Mouse (Mus musculus) spleen, postnatal 4 days (tissue): ENCODE measurements around the gene Ccdc96.

ENCODE experiments used
- DNase-seq, 2 experiments: peaks; one replicate each; pipeline ENCODE4 v3.0.0; 2022; ENCODE audit warnings: low spot score in 2 of 2

Gene Ccdc96

GRCm38 (mm10) chr5:36525216-36525615 is 40.8 kb downstream of the Ccdc96 start:
- no peak for DNase-seq

DNA sequence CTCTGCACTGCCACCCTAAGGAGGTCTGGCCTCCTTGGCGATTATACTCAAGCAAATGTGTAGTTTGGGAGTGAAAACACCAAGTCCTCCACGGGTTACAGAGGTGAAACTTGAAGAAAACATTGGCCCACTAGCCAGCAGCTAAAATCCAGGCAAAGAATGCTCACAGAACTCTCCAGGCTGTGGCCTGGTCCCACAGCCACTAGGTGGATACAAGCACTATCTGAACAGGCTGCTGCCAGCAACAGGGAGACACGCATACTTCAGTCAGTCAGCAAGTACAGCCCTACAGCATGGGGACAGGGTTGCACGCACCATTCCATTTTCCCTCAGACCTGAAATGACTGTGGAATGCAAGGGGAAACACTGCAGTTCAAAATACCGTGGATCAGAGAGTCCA is 41.9 kb downstream of the Ccdc96 start:
- DNase-seq: no peak

- no peak for DNase-seq
Measured at GRCm38 (mm10) chr5:36526921-36527320, 42.5 kb downstream of the Ccdc96 start.

DNA sequence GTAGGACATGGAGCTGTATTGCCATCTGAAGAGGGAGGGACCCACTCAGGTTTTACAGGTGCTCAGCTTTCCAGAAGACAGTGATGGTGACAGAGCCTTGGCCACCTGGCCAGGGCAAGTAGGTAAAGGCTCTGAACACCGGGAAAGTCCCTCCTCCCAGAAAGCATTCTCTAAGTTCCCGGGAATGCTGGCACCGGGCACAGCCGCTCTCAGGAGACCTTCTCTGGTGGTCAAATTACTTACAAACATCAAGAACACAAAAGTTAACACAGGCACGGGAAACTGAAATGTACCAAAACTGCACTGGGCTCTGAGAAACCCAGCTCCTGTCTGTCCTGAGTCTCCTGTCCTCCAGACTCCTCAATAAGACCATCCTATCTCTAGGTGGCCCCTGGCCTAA is 45.3 kb downstream of the Ccdc96 start:
- DNase-seq: no peak

DNA sequence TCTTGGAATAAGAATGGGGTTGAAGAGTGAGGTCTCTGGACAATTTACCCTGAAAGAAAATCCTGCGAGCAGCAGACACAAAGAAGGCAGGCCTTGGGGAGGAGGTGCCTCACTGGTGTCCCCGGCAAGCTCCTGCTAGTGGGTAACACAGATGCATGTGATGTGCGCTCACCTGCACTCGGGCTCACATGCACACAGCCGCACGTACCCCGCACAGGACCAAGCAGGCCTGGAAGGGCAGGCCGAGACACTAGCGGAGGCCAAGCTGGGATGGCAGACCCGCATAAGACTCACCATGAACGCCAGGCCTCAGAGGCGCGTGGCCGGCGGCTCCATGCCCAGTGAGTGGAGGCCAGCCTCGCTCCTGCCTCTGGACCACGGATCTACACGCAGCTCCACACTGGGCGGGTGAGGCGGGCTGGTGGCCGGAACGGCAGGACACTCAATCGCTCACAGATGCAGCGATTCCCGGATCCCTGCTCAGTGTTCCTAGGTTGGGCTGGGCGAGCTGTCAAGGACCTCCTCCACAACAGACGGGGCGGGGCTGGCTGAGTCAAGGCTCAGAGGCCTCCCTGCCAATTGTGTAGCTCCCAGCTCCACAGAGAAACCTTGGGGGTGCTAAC is 45.9 kb downstream of the Ccdc96 start:
- DNase-seq: peak; percentile 84 to 89

DNA sequence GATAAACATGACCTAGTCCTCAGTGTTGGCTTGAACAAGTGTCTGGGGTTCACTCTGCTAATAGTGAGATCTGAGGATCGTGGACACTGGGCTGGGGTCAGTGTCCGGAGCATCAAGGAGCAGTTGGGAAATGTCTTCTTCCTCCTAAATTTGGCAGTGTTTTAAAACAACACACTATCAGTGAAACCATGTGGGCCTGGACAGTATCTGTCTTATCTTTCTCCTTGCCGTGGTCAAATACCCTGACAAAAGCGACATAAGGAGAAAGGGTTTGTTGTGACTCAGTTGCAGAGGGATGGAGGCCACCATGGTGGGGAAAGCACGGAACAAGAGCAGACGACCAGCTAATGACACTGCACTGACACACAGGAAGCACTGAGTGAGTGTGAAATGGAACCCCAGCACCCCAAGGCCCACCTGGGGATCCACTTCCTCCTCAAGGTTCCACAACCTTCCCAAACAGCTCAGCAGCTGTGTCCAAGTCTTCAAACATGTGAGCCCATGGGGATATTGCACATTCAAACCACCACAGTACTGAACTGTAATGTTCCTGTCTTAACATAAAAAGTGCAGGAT is 50.2 kb downstream of the Ccdc96 start:
- DNase-seq: no peak

DNA sequence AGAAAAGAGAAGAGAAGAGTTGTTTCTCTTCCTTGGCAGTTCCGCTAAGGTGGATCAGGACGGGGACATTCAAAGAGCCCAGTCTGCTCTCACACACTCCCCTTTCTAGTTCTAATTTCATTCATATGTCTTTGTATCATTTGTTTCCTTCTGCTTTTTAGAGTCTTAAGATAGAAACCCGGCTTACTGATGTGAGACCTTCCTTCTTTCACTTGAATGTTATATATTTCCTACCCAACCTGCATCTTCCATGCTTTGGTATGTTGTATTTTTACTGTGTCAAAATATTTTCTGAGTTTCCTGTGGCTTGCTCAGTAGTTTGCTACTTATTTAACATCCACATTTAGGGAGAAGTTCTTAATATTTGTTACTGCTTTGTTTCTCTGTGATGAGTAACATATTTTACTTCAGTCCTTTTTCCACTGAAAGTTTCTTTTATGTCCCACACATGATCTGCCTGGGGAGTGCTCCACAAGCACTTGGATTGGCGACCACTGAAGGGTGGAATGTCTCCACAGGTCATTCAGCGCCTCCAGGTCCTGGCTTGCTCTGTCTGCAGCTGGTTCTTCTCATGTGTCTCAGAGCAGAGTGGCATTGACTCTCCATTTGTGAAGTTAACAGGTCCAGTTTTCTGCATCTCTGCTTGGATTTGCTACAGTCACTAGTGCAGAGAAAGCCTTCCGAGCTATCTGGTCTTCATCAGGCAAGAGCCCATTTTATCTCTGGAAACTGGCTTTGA is 51.2 kb downstream of the Ccdc96 start:
- no peak for DNase-seq

DNA sequence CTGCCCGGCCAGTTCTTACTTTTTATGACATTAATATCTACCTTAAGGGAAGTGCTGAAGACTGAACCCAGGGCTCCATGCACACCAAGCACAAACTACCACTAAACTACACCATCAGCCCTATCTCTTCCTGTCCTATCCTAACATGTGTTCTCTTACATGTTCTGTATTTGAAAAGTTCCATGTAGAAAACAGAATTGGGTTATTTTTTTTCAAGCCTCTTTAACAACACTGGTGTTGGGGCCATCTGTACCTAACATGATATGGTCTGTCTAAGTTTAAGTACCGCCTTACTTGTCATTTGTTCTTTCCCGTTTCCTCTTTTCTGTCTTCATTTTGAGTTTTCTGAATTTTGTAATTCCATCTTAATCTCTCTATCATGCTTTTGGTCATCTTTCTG is 52.0 kb downstream of the Ccdc96 start:
- DNase-seq: no peak
